Mouse (Mus musculus) G1E (cell line): ENCODE results near the gene Gm10570.

Experiments used
- CTCF ChIP-seq: IDR thresholded peaks from 2 replicates; pipeline ENCODE4 v1.5.1; 2012; ENCODE audit warnings: low read depth, low read length, inconsistent platforms, mixed read lengths
- POLR2AphosphoS5 ChIP-seq: IDR thresholded peaks from 2 replicates; pipeline ENCODE4 v1.6.1; 2012; ENCODE audit warnings: low read depth, low read length, inconsistent platforms; ENCODE audit not compliant: insufficient replicate concordance

- TF ChIP-seq CTCF (no peak), POLR2AphosphoS5 (no peak)
Observed at GRCm38 (mm10) chr4:130325446-130325845, 17.0 kb upstream of the Gm10570 start.
